Comparison of ENCODE assay signal across 9 mouse cellular contexts in genomic region chr7:141465388-141466044, GRCm38 (mm10). TPM values are rescaled to one million over a fixed set of nuclear protein-coding genes. Genes with fewer than 3 reads are reported as not detected.
A peak's percentile ranks its signal among the peaks of the same experiment; 100 is the strongest.
DNase-seq lines count a peak whose midpoint lies in the region; ATAC-seq and TF ChIP-seq lines count a peak whose summit lies in the region.
"Had no signal": no experiment of that assay in that cellular context is flagged by ENCODE, and none has a peak within 500 bp of the region (broad histone marks: within the 10 kb centered on the region; RNA-seq: fewer than 3 reads in every experiment).

No protein-coding gene starts in this region.

- ATAC-seq in embryonic facial prominence, embryonic 12.5 days (ENCODE audit: insufficient number of reproducible peaks, insufficient read depth, low FRiP score, low TSS enrichment), result no peak
- no peak for ATAC-seq in limb, embryonic 15.5 days (ENCODE audit: insufficient number of reproducible peaks, low FRiP score, low TSS enrichment, low read depth)

- peak overlapping the region; percentile 63 for H3K27ac ChIP-seq in heart, adult 2 months
- 0 out of 2 replicates have a peak overlapping the region, but pooled peaks have one; percentile 47 for H3K27ac ChIP-seq in embryonic facial prominence, embryonic 12.5 days
- H3K27ac ChIP-seq in limb, embryonic 15.5 days, result peak overlapping the region; percentile 59
- no peak overlapping the region for H3K27ac ChIP-seq in left cerebral cortex, adult 2 months

- H3K9ac ChIP-seq in heart, adult 2 months (ENCODE audit: low read depth, low read length), result peak overlapping the region; percentile 32
- no peak overlapping the region for H3K9ac ChIP-seq in embryonic facial prominence, embryonic 12.5 days
- 0 out of 2 replicates have a peak overlapping the region, but pooled peaks have one; percentile 17 for H3K9ac ChIP-seq in limb, embryonic 15.5 days

- H3K27me3 ChIP-seq in heart, adult 2 months (ENCODE audit: control insufficient read depth, insufficient read depth, low read length), result no peaks in the 10 kb centered on the region
- peaks cover 57% of the 10 kb centered on the region for H3K27me3 ChIP-seq in embryonic facial prominence, embryonic 12.5 days
- H3K27me3 ChIP-seq in limb, embryonic 15.5 days, result peaks cover 47% of the 10 kb centered on the region

- peak overlapping the region; percentile 44 for H3K4me2 ChIP-seq in embryonic facial prominence, embryonic 12.5 days (replicated peaks)
- H3K4me2 ChIP-seq in limb, embryonic 15.5 days, result peak overlapping the region; percentile 44

- H3K4me3 ChIP-seq in heart, adult 2 months, result peak overlapping the region; percentile 52; the same call in 1 of the 2 replicates
- H3K4me3 ChIP-seq in embryonic facial prominence, embryonic 12.5 days, result peak overlapping the region; percentile 20
- H3K4me3 ChIP-seq in limb, embryonic 15.5 days, result no peak overlapping the region
- no peak overlapping the region for H3K4me3 ChIP-seq in left cerebral cortex, adult 2 months
- H3K4me3 ChIP-seq: erythroblast, embryonic 14.5 days had no signal

- H3K36me3 ChIP-seq in heart, adult 2 months (ENCODE audit: control insufficient read depth, insufficient read depth, low read length), result peaks cover under 1% of the 10 kb centered on the region; the same call in 1 of the 2 replicates
- peaks cover 14% of the 10 kb centered on the region for H3K36me3 ChIP-seq in embryonic facial prominence, embryonic 12.5 days
- H3K36me3 ChIP-seq in limb, embryonic 15.5 days, result peaks cover 14% of the 10 kb centered on the region

- peaks cover 26% of the 10 kb centered on the region for H3K4me1 ChIP-seq in heart, adult 2 months (ENCODE audit: control insufficient read depth, insufficient read depth, low read length)
- peaks cover 54% of the 10 kb centered on the region for H3K4me1 ChIP-seq in embryonic facial prominence, embryonic 12.5 days
- peaks cover 80% of the 10 kb centered on the region for H3K4me1 ChIP-seq in limb, embryonic 15.5 days

- H3K9me3 ChIP-seq in embryonic facial prominence, embryonic 12.5 days, result no peaks in the 10 kb centered on the region
- no peaks in the 10 kb centered on the region for H3K9me3 ChIP-seq in limb, embryonic 15.5 days

- intact Hi-C loops in heart, adult 2 months (cut with DNase I), result no loop called here
- intact Hi-C loops in heart, postnatal 25 days (cut with DNase I), result no loop called here
- intact Hi-C loops in left cerebral cortex, adult 2 months (cut with DNase I), result no loop called here

- WGBS in heart, adult 2 months, result 39% methylated on average over 10 of the region's 10 CpGs
- WGBS in embryonic facial prominence, embryonic 12.5 days, result 28% methylated on average over 10 of the region's 10 CpGs
- WGBS in limb, embryonic 15.5 days, result 22% methylated on average over 10 of the region's 10 CpGs

- no peak for TF ChIP-seq CTCF in heart, adult 2 months (IDR thresholded peaks at IDR 0.05)
- no peak for TF ChIP-seq CTCF in left cerebral cortex, adult 2 months (IDR thresholded peaks at IDR 0.05)

- H3K79me2 ChIP-seq in heart, adult 2 months (replicated peaks; ENCODE audit: control insufficient read depth, insufficient read depth, low read length), result no peaks in the 10 kb centered on the region; the same call in 1 of the 2 replicates

- TF ChIP-seq POLR2A in heart, adult 2 months (IDR thresholded peaks at IDR 0.05; ENCODE audit: insufficient read depth, low read depth, low read length), result no peak

- peak in 1 of 2 experiments; percentile 59 for DNase-seq in heart, adult 2 months
- DNase-seq in heart, postnatal 25 days (ENCODE audit: low spot score), result no peak
- DNase-seq in 416B (ENCODE audit: low read depth), result peak; percentile 78
- DNase-seq in right cerebral cortex, postnatal 4 days, result no peak
- DNase-seq in left cerebral cortex, adult 2 months (ENCODE audit: extremely low spot score in 1 of 2, low spot score in 2 of 2), result no peak
- no peak for DNase-seq in kidney, adult 8-10 months

- no peak for TF ChIP-seq EP300 in heart, adult 2 months (IDR thresholded peaks at IDR 0.05; ENCODE audit: insufficient read depth, low read depth, low read length)

RNA-seq across cellular contexts. Expression of gene Cd151, which starts 1.7 kb away (rescaled TPM):
- 100 to 1,000 TPM; 272 to 334 TPM for total RNA-seq in heart, adult 2 months (2021)
- polyA plus RNA-seq in heart, adult 2 months (2012; rRNA removed), result 395 and 491 TPM in 2 replicates
- 100 to 1,000 TPM; 280 TPM for total RNA-seq in heart, postnatal 25 days (2021)
- 17.0 and 19.6 TPM in 2 replicates for polyA plus RNA-seq in embryonic facial prominence, embryonic 12.5 days (2016; fragmentation: Nextera tagmentation; extraction: Ambion mirVana)
- polyA plus RNA-seq in limb, embryonic 15.5 days (2015; fragmentation: Nextera tagmentation; extraction: Ambion mirVana), result 14.2 and 20.6 TPM in 2 replicates
- total RNA-seq in left cerebral cortex, adult 2 months (2021), result 10 to 100 TPM; 30.7 to 31.4 TPM

RNA-seq across cellular contexts. Expression of gene Cracr2b, which starts 4.6 kb away (rescaled TPM):
- 10 to 100 TPM; 15.4 to 19.4 TPM for total RNA-seq in heart, adult 2 months (2021)
- polyA plus RNA-seq in heart, adult 2 months (2012; rRNA removed), result 23.8 and 35.0 TPM in 2 replicates
- 10 to 100 TPM; 19.7 to 23.1 TPM for total RNA-seq in heart, postnatal 25 days (2021)
- 12.8 and 13.3 TPM in 2 replicates for polyA plus RNA-seq in embryonic facial prominence, embryonic 12.5 days (2016; fragmentation: Nextera tagmentation; extraction: Ambion mirVana)
- polyA plus RNA-seq in limb, embryonic 15.5 days (2015; fragmentation: Nextera tagmentation; extraction: Ambion mirVana), result 16.4 and 21.6 TPM in 2 replicates
- total RNA-seq in left cerebral cortex, adult 2 months (2021), result 1 to 10 TPM; 3.7 to 5.1 TPM

RNA-seq across cellular contexts. Expression of gene Polr2l, which starts 9.4 kb away (rescaled TPM):
- total RNA-seq in heart, adult 2 months (2021), result 10 to 100 TPM; 71.7 to 82.8 TPM
- 62.6 and 64.4 TPM in 2 replicates for polyA plus RNA-seq in heart, adult 2 months (2012; rRNA removed)
- total RNA-seq in heart, postnatal 25 days (2021), result 10 to 100 TPM; 74.3 to 74.7 TPM
- 66.2 and 68.9 TPM in 2 replicates for polyA plus RNA-seq in embryonic facial prominence, embryonic 12.5 days (2016; fragmentation: Nextera tagmentation; extraction: Ambion mirVana)
- 54.7 and 57.5 TPM in 2 replicates for polyA plus RNA-seq in limb, embryonic 15.5 days (2015; fragmentation: Nextera tagmentation; extraction: Ambion mirVana)
- 10 to 100 TPM; 38.4 to 42.3 TPM for total RNA-seq in left cerebral cortex, adult 2 months (2021)

RNA-seq across cellular contexts. Expression of gene Tspan4, which starts 9.5 kb away (rescaled TPM):
- total RNA-seq in heart, adult 2 months (2021), result 10 to 100 TPM; 17.1 to 40.0 TPM
- 61.9 and 77.5 TPM in 2 replicates for polyA plus RNA-seq in heart, adult 2 months (2012; rRNA removed)
- total RNA-seq in heart, postnatal 25 days (2021), result 10 to 100 TPM; 17.5 to 39.0 TPM
- polyA plus RNA-seq in embryonic facial prominence, embryonic 12.5 days (2016; fragmentation: Nextera tagmentation; extraction: Ambion mirVana), result 36.8 and 43.3 TPM in 2 replicates
- 71.4 and 79.1 TPM in 2 replicates for polyA plus RNA-seq in limb, embryonic 15.5 days (2015; fragmentation: Nextera tagmentation; extraction: Ambion mirVana)
- total RNA-seq in left cerebral cortex, adult 2 months (2021), result 10 to 100 TPM; 13.7 to 14.4 TPM

RNA-seq across cellular contexts. Expression of gene Pnpla2, which starts 10.5 kb away (rescaled TPM):
- 100 to 1,000 TPM; 398 to 572 TPM for total RNA-seq in heart, adult 2 months (2021)
- 597 and 669 TPM in 2 replicates for polyA plus RNA-seq in heart, adult 2 months (2012; rRNA removed)
- total RNA-seq in heart, postnatal 25 days (2021), result 100 to 1,000 TPM; 409 to 426 TPM
- 13.9 and 14.6 TPM in 2 replicates for polyA plus RNA-seq in embryonic facial prominence, embryonic 12.5 days (2016; fragmentation: Nextera tagmentation; extraction: Ambion mirVana)
- polyA plus RNA-seq in limb, embryonic 15.5 days (2015; fragmentation: Nextera tagmentation; extraction: Ambion mirVana), result 16.9 and 23.6 TPM in 2 replicates
- total RNA-seq in left cerebral cortex, adult 2 months (2021), result 10 to 100 TPM; 26.0 to 31.7 TPM

Comparison
In these comparisons a context has a peak if more than half of its experiments do, and no peak if none do; other contexts are left out.
1. H3K4me3 ChIP-seq: peak in heart, adult 2 months (single experiment) and embryonic facial prominence, embryonic 12.5 days (single experiment); none in limb, embryonic 15.5 days (single experiment) and left cerebral cortex, adult 2 months (single experiment).
2. RNA of gene Cd151, which starts 1.7 kb away (total RNA-seq): 272 to 334 TPM in heart, adult 2 months and 280 TPM in heart, postnatal 25 days; 30.7 to 31.4 TPM in left cerebral cortex, adult 2 months; every median in the first group is over 4 times any median in the second.